Mouse (Mus musculus) kidney, adult 9 months (tissue): ENCODE results near the gene Zfp414.
"Not testable (repeated sequence)": the region's sequence is repeated elsewhere in the genome, so short reads cannot be mapped to it uniquely, and the experiment has no call there.

Experiments used
- DNase-seq: peaks from one replicate; pipeline ENCODE4 v3.0.0; 2022

The Zfp414 gene

GRCm38 (mm10) chr17:33628621-33629486 is at the start of gene Zfp414:
TSS of gene Zfp414 (plus strand) at chr17:33629090.
- peak; percentile 95 for DNase-seq

- DNase-seq = no peak
Measured at GRCm38 (mm10) chr17:33584061-33584460, 44.8 kb upstream of the Zfp414 start.

GRCm38 (mm10) chr17:33586011-33586410 is 42.9 kb upstream of the Zfp414 start:
- DNase-seq = no peak

GRCm38 (mm10) chr17:33597271-33597670 is 31.6 kb upstream of the Zfp414 start:
- DNase-seq = no peak

GRCm38 (mm10) chr17:33598506-33598905 is 30.4 kb upstream of the Zfp414 start:
- DNase-seq = no peak

- DNase-seq = no peak
Measured at GRCm38 (mm10) chr17:33599836-33600475, 28.9 kb upstream of the Zfp414 start.

- DNase-seq = no peak
Measured at GRCm38 (mm10) chr17:33600831-33601230, 28.1 kb upstream of the Zfp414 start.

- no peak for DNase-seq
Measured at GRCm38 (mm10) chr17:33601947-33602346, 26.9 kb upstream of the Zfp414 start.

- no peak for DNase-seq
Measured at GRCm38 (mm10) chr17:33607273-33607672, 21.6 kb upstream of the Zfp414 start.

GRCm38 (mm10) chr17:33610548-33610947 is 18.3 kb upstream of the Zfp414 start:
- no peak for DNase-seq

GRCm38 (mm10) chr17:33613726-33614125 is 15.2 kb upstream of the Zfp414 start:
- DNase-seq = not testable (repeated sequence)

- DNase-seq = no peak
Measured at GRCm38 (mm10) chr17:33627281-33627680, 1.6 kb upstream of the Zfp414 start.

- no peak for DNase-seq
Measured at GRCm38 (mm10) chr17:33629487-33630125, 716 bp downstream of the Zfp414 start.

- no peak for DNase-seq
Measured at GRCm38 (mm10) chr17:33630171-33630895, 1.4 kb downstream of the Zfp414 start.

GRCm38 (mm10) chr17:33631236-33631635 is 2.3 kb downstream of the Zfp414 start:
- no peak for DNase-seq

- no peak for DNase-seq
Measured at GRCm38 (mm10) chr17:33631796-33632195, 2.9 kb downstream of the Zfp414 start.

- DNase-seq = peak; percentile 33
Measured at GRCm38 (mm10) chr17:33637038-33637437, 8.1 kb downstream of the Zfp414 start.

- DNase-seq = no peak
Measured at GRCm38 (mm10) chr17:33637516-33638276, 8.8 kb downstream of the Zfp414 start, which contains the start of gene Pram1. TSS of gene Pram1 (plus strand) at chr17:33638056.

GRCm38 (mm10) chr17:33639743-33640142 is 10.9 kb downstream of the Zfp414 start:
- DNase-seq = no peak

GRCm38 (mm10) chr17:33644068-33644467 is 15.2 kb downstream of the Zfp414 start:
- no peak for DNase-seq

- DNase-seq = no peak
Measured at GRCm38 (mm10) chr17:33645073-33645472, 16.2 kb downstream of the Zfp414 start.
